ENCODE assay signal across 21 mouse cellular contexts in genomic region chr5:38187006-38187405, GRCm38 (mm10). TPM values are rescaled to one million over a fixed set of nuclear protein-coding genes. Genes with fewer than 3 reads are reported as not detected.
DNase-seq lines count a peak whose midpoint lies in the region; ATAC-seq and TF ChIP-seq lines count a peak whose summit lies in the region.
"Had no signal": no experiment of that assay in that cellular context is flagged by ENCODE, and none has a peak within 500 bp of the region (broad histone marks: within the 10 kb centered on the region; RNA-seq: fewer than 3 reads in every experiment).

No protein-coding gene starts in this region.

- no peak overlapping the region for H3K4me3 ChIP-seq in gastrocnemius, adult 2 months

- ATAC-seq in monocyte, adult 5-6 weeks (replicated peaks; ENCODE audit: insufficient number of reproducible peaks, low FRiP score, low TSS enrichment, poor library complexity, severe bottlenecking) = no peak
- ATAC-seq: activated CD4-positive, CD25-positive, alpha-beta regulatory T cell, adult 4 months; CD4-positive, CD25-positive, alpha-beta regulatory T cell, adult 4 months; Patski had no signal

- H3K27ac ChIP-seq in gastrocnemius, adult 2 months = no peak overlapping the region

- peak; percentile 4 for DNase-seq in gastrocnemius, adult 18-20 months (ENCODE audit: low spot score)
- no peak for DNase-seq in gastrocnemius, adult 2 months
- DNase-seq in 3T3-L1 (ENCODE audit: low read depth, low spot score) (peak; percentile 60), NIH3T3 (ENCODE audit: low read depth) (peak; percentile 86)
- no peak for DNase-seq in kidney, postnatal 10 days
- DNase-seq: adrenal gland, adult 2 months; adrenal gland, adult 8-10 months; adrenal gland, postnatal 10 days; adrenal gland, postnatal 14 days; adrenal gland, postnatal 25 days; adrenal gland, postnatal 36 days; B cell, adult 2 months; cerebellum, adult 11 months; cerebellum, adult 11-12 months; cerebellum, adult 18-20 months; cerebellum, adult 2 months; cerebellum, adult 8-10 months had no signal

- TF ChIP-seq CTCF in gastrocnemius, adult 2 months (IDR thresholded peaks at IDR 0.05) = no peak

- intact Hi-C loops in gastrocnemius, adult 2 months (cut with DNase I) = no loop called here

RNA-seq across cellular contexts. Expression of gene Nsg1, which starts 27.3 kb away (rescaled TPM):
- total RNA-seq in gastrocnemius, adult 18-20 months (2021) = 1 to 10 TPM; 1.2 to 2.1 TPM
- total RNA-seq in gastrocnemius, adult 2 months (2021) = 1 to 10 TPM; 2.4 to 2.5 TPM
- 0.38 TPM in 1 of 3 replicates, not detected in the others for total RNA-seq in monocyte, adult 5-6 weeks (2017)

RNA-seq across cellular contexts. Expression of gene Zbtb49, which starts 33.3 kb away (rescaled TPM):
- 1 to 10 TPM; 1.9 to 3.1 TPM for total RNA-seq in gastrocnemius, adult 18-20 months (2021)
- total RNA-seq in gastrocnemius, adult 2 months (2021) = 1 to 10 TPM; 2.6 to 3.1 TPM
- 15.2 to 21.8 TPM (median 18.2 TPM) in 3 replicates for total RNA-seq in monocyte, adult 5-6 weeks (2017)

RNA-seq across cellular contexts. Expression of gene Lyar, which starts 33.3 kb away (rescaled TPM):
- 10 to 100 TPM; 21.3 to 22.0 TPM for total RNA-seq in gastrocnemius, adult 18-20 months (2021)
- total RNA-seq in gastrocnemius, adult 2 months (2021) = 10 to 100 TPM; 18.7 to 19.9 TPM
- 35.3 to 51.1 TPM (median 47.3 TPM) in 3 replicates for total RNA-seq in monocyte, adult 5-6 weeks (2017)

Comparison
In these comparisons a context has a peak if more than half of its experiments do, and no peak if none do; other contexts are left out.
1. DNase-seq: peak in gastrocnemius, adult 18-20 months (single experiment), 3T3-L1 (single experiment) and NIH3T3 (single experiment); none in gastrocnemius, adult 2 months (single experiment) and kidney, postnatal 10 days (single experiment).